Comparison of ENCODE assay signal across 20 mouse cellular contexts in genomic region chr1:177501288-177501687, GRCm38 (mm10). TPM values are rescaled to one million over a fixed set of nuclear protein-coding genes. Genes with fewer than 3 reads are reported as not detected.
A peak's percentile ranks its signal among the peaks of the same experiment; 100 is the strongest.
DNase-seq lines count a peak whose midpoint lies in the region; ATAC-seq and TF ChIP-seq lines count a peak whose summit lies in the region.
"Had no signal": no experiment of that assay in that cellular context is flagged by ENCODE, and none has a peak within 500 bp of the region (broad histone marks: within the 10 kb centered on the region; RNA-seq: fewer than 3 reads in every experiment).

No protein-coding gene starts in this region.

- H3K4me2 ChIP-seq in embryonic facial prominence, embryonic 11.5 days (ENCODE audit: low read depth, low read length) = no peak overlapping the region
- H3K4me2 ChIP-seq in embryonic facial prominence, embryonic 12.5 days (replicated peaks) = no peak overlapping the region
- 0 out of 2 replicates have a peak overlapping the region, but pooled peaks have one; percentile 8 for H3K4me2 ChIP-seq in embryonic facial prominence, embryonic 14.5 days (ENCODE audit: low read depth, low read length)
- H3K4me2 ChIP-seq: forebrain, embryonic 12.5 days had no signal

- H3K27ac ChIP-seq in embryonic facial prominence, embryonic 11.5 days (replicated peaks; ENCODE audit: low read depth, low read length) = no peak overlapping the region
- no peak overlapping the region for H3K27ac ChIP-seq in embryonic facial prominence, embryonic 10.5 days (replicated peaks)
- H3K27ac ChIP-seq in layer of hippocampus, adult 2 months = peak overlapping the region; percentile 79
- no peak overlapping the region for H3K27ac ChIP-seq in embryonic facial prominence, embryonic 12.5 days
- no peak overlapping the region for H3K27ac ChIP-seq in embryonic facial prominence, embryonic 14.5 days (replicated peaks; ENCODE audit: low read depth, low read length)
- H3K27ac ChIP-seq: forebrain, embryonic 12.5 days had no signal

- DNase-seq in embryonic facial prominence, embryonic 11.5 days (ENCODE audit: low spot score) = peak; percentile 52
- no peak for DNase-seq in embryonic facial prominence, embryonic 10.5 days (ENCODE audit: low spot score)
- DNase-seq in layer of hippocampus, adult 2 months (ENCODE audit: low spot score in 2 of 2) = no peak
- no peak for DNase-seq in layer of hippocampus, postnatal 36 days
- peak; percentile 33 for DNase-seq in embryonic facial prominence, embryonic 14.5 days (ENCODE audit: low spot score)
- no peak for DNase-seq in B cell, adult 2 months
- DNase-seq: adrenal gland, adult 2 months; adrenal gland, postnatal 10 days; adrenal gland, postnatal 25 days; cerebellum, adult 11 months; cerebellum, adult 18-20 months; cerebellum, adult 8-10 months; cerebellum, adult 9-11 months; cerebellum, postnatal 14 days; cerebellum, postnatal 36 days; embryo, embryonic 11 days had no signal

- H3K36me3 ChIP-seq in embryonic facial prominence, embryonic 11.5 days (replicated peaks; ENCODE audit: control insufficient read depth, insufficient read depth, low read depth, low read length) = no peaks in the 10 kb centered on the region
- H3K36me3 ChIP-seq in embryonic facial prominence, embryonic 10.5 days (replicated peaks) = no peaks in the 10 kb centered on the region
- H3K36me3 ChIP-seq in embryonic facial prominence, embryonic 12.5 days = no peaks in the 10 kb centered on the region
- H3K36me3 ChIP-seq in embryonic facial prominence, embryonic 14.5 days (ENCODE audit: control insufficient read depth, insufficient read depth, low read length) = no peaks in the 10 kb centered on the region
- H3K36me3 ChIP-seq: forebrain, embryonic 12.5 days had no signal

- TF ChIP-seq CTCF in layer of hippocampus, adult 2 months (conservative IDR thresholded peaks at IDR 0.05) = no peak

- no peaks in the 10 kb centered on the region for H3K27me3 ChIP-seq in embryonic facial prominence, embryonic 11.5 days (ENCODE audit: control insufficient read depth, insufficient read depth, low read length)
- H3K27me3 ChIP-seq in embryonic facial prominence, embryonic 10.5 days (replicated peaks; ENCODE audit: low read depth, poor library complexity, severe bottlenecking) = no peaks in the 10 kb centered on the region
- no peaks in the 10 kb centered on the region for H3K27me3 ChIP-seq in embryonic facial prominence, embryonic 12.5 days
- no peaks in the 10 kb centered on the region for H3K27me3 ChIP-seq in embryonic facial prominence, embryonic 14.5 days (replicated peaks; ENCODE audit: control insufficient read depth, insufficient read depth, low read length)
- H3K27me3 ChIP-seq: forebrain, embryonic 12.5 days had no signal

- no peak for ATAC-seq in embryonic facial prominence, embryonic 11.5 days (replicated peaks; ENCODE audit: insufficient number of reproducible peaks, low FRiP score, low TSS enrichment, low read depth)
- ATAC-seq in embryonic facial prominence, embryonic 12.5 days (ENCODE audit: insufficient number of reproducible peaks, insufficient read depth, low FRiP score, low TSS enrichment) = 0 out of 2 replicates have a peak, but pooled peaks have one; percentile 47
- no peak for ATAC-seq in embryonic facial prominence, embryonic 14.5 days (ENCODE audit: low read depth)
- ATAC-seq: forebrain, embryonic 14.5 days; forebrain, embryonic 16.5 days had no signal

- H3K4me3 ChIP-seq in embryonic facial prominence, embryonic 11.5 days (ENCODE audit: low read depth, low read length) = no peak overlapping the region
- H3K4me3 ChIP-seq in embryonic facial prominence, embryonic 10.5 days = no peak overlapping the region
- H3K4me3 ChIP-seq in layer of hippocampus, adult 2 months = no peak overlapping the region
- no peak overlapping the region for H3K4me3 ChIP-seq in embryonic facial prominence, embryonic 12.5 days
- no peak overlapping the region for H3K4me3 ChIP-seq in embryonic facial prominence, embryonic 14.5 days (ENCODE audit: low read depth, low read length)
- H3K4me3 ChIP-seq: forebrain, embryonic 12.5 days had no signal

- H3K4me1 ChIP-seq in embryonic facial prominence, embryonic 11.5 days (ENCODE audit: control insufficient read depth, insufficient read depth, low read length) = no peaks in the 10 kb centered on the region
- peaks cover 15% of the 10 kb centered on the region for H3K4me1 ChIP-seq in embryonic facial prominence, embryonic 10.5 days
- no peaks in the 10 kb centered on the region for H3K4me1 ChIP-seq in embryonic facial prominence, embryonic 12.5 days
- H3K4me1 ChIP-seq in embryonic facial prominence, embryonic 14.5 days (ENCODE audit: control insufficient read depth, insufficient read depth, low read length) = no peaks in the 10 kb centered on the region
- H3K4me1 ChIP-seq: forebrain, embryonic 12.5 days had no signal

- no peak overlapping the region for H3K9ac ChIP-seq in embryonic facial prominence, embryonic 11.5 days (replicated peaks; ENCODE audit: low read length)
- H3K9ac ChIP-seq in embryonic facial prominence, embryonic 12.5 days = no peak overlapping the region
- H3K9ac ChIP-seq in embryonic facial prominence, embryonic 14.5 days (ENCODE audit: low read depth, low read length) = no peak overlapping the region
- H3K9ac ChIP-seq: forebrain, embryonic 12.5 days had no signal

- 35% methylated on average over 7 of the region's 7 CpGs for WGBS in embryonic facial prominence, embryonic 11.5 days
- 50% methylated on average over 7 of the region's 7 CpGs for WGBS in embryonic facial prominence, embryonic 10.5 days
- 20% methylated on average over 7 of the region's 7 CpGs for WGBS in embryonic facial prominence, embryonic 12.5 days
- 19% methylated on average over 7 of the region's 7 CpGs for WGBS in embryonic facial prominence, embryonic 14.5 days

- H3K9me3 ChIP-seq in embryonic facial prominence, embryonic 11.5 days (replicated peaks; ENCODE audit: control insufficient read depth, low read length) = no peaks in the 10 kb centered on the region
- no peaks in the 10 kb centered on the region for H3K9me3 ChIP-seq in embryonic facial prominence, embryonic 10.5 days
- H3K9me3 ChIP-seq in embryonic facial prominence, embryonic 12.5 days = no peaks in the 10 kb centered on the region
- 0 out of 2 replicates have a peak, but pooled peaks cover 4% of the 10 kb centered on the region for H3K9me3 ChIP-seq in embryonic facial prominence, embryonic 14.5 days (ENCODE audit: control insufficient read depth, low read length)
- H3K9me3 ChIP-seq: forebrain, embryonic 12.5 days had no signal

RNA-seq across cellular contexts. Expression of gene Zbtb18, which starts 59.1 kb away (rescaled TPM):
- 3.7 and 6.6 TPM in 2 replicates for polyA plus RNA-seq in embryonic facial prominence, embryonic 11.5 days (2014; fragmentation: Nextera tagmentation; extraction: Ambion mirVana)
- polyA plus RNA-seq in embryonic facial prominence, embryonic 10.5 days (2016; fragmentation: Nextera tagmentation; extraction: Ambion mirVana) = 2.1 and 3.4 TPM in 2 replicates
- 100 to 1,000 TPM; 585 to 647 TPM for total RNA-seq in layer of hippocampus, adult 2 months (2021)
- total RNA-seq in layer of hippocampus, postnatal 36 days (2021) = 100 to 1,000 TPM; 565 to 581 TPM
- 3.5 and 3.6 TPM in 2 replicates for polyA plus RNA-seq in embryonic facial prominence, embryonic 12.5 days (2016; fragmentation: Nextera tagmentation; extraction: Ambion mirVana)
- 4.5 and 7.0 TPM in 2 replicates for polyA plus RNA-seq in embryonic facial prominence, embryonic 14.5 days (2014; fragmentation: Nextera tagmentation; extraction: Ambion mirVana)

Comparison
In these comparisons a context has a peak if more than half of its experiments do, and no peak if none do; other contexts are left out.
1. DNase-seq: peak in embryonic facial prominence, embryonic 11.5 days (single experiment) and embryonic facial prominence, embryonic 14.5 days (single experiment); none in embryonic facial prominence, embryonic 10.5 days (single experiment), layer of hippocampus, adult 2 months (0 of 2), layer of hippocampus, postnatal 36 days (0 of 2) and B cell, adult 2 months (0 of 2).